Mouse (Mus musculus): ENCODE data around the gene Fam90a1a. TPM values are rescaled to one million over a fixed set of nuclear protein-coding genes. Genes with fewer than 3 reads are reported as not detected.
"Not testable (repeated sequence)": the region's sequence is repeated elsewhere in the genome, so short reads cannot be mapped to it uniquely, and the experiment has no call there.

Fam90a1a gene
- polyA plus RNA-seq (2015; fragmentation: Nextera tagmentation; extraction: Ambion mirVana): not detected in 2 replicates

GRCm38 (mm10) chr8:21958414-21958813 is at the start of gene Fam90a1a:
Gene Fam90a1a, plus strand, starts transcription at chr8:21958714.
- no peak for ATAC-seq
- Histone ChIP-seq H3K27ac (no peak within 1 kb of the TSS), H3K4me2 (replicated peaks) (no peak within 1 kb of the TSS), H3K27me3 (replicated peaks) (no peaks in the 10 kb centered on the region), H3K36me3 (no peaks in the 10 kb centered on the region), H3K9ac (no peak within 1 kb of the TSS), H3K9me3 (no peaks in the 10 kb centered on the region), H3K4me3 (replicated peaks) (no peak within 1 kb of the TSS), H3K4me1 (replicated peaks) (no peaks in the 10 kb centered on the region)
- WGBS: 88% methylated on average over 2 of the region's 2 CpGs

GRCm38 (mm10) chr8:21911931-21912330 is 46.6 kb upstream of the Fam90a1a start:
- no peaks in the 10 kb centered on the region for H3K9me3 ChIP-seq
- H3K4me2 ChIP-seq (replicated peaks): no peak overlapping the region
- WGBS: 24% methylated on average over 1 of the region's 1 CpGs
- H3K27me3 ChIP-seq (replicated peaks): no peaks in the 10 kb centered on the region
- no peak overlapping the region for H3K27ac ChIP-seq
- no peaks in the 10 kb centered on the region for H3K36me3 ChIP-seq
- no peaks in the 10 kb centered on the region for H3K4me1 ChIP-seq (replicated peaks)
- H3K4me3 ChIP-seq (replicated peaks): no peak overlapping the region
- no peak overlapping the region for H3K9ac ChIP-seq
- no peak for ATAC-seq

DNA sequence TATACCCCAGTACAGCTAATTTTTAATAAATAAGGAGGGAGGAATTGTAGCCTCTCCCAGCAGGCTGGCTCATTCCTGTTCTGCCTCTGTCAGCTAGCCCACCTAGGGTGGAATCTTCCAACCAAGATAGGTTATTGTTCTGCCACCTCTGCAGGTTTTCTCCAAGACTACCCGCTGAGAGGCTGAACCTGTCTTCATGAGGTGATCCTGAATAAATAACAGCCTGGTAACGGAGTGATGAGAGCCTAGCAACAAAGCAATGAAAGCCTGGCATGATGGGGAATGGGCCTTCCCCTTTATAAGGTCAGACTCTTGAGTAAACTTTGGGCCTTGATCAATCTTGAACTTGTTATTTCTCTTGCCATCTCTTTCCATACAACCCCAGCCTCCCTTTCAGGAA is 46.0 kb upstream of the Fam90a1a start:
- Histone ChIP-seq H3K4me2 (replicated peaks) (no peak overlapping the region), H3K9ac (no peak overlapping the region), H3K4me1 (replicated peaks) (no peaks in the 10 kb centered on the region), H3K9me3 (no peaks in the 10 kb centered on the region), H3K4me3 (replicated peaks) (no peak overlapping the region), H3K27me3 (replicated peaks) (no peaks in the 10 kb centered on the region), H3K27ac (no peak overlapping the region), H3K36me3 (no peaks in the 10 kb centered on the region)
- no peak for ATAC-seq
- 20% methylated on average over 2 of the region's 2 CpGs for WGBS

- H3K36me3 ChIP-seq: no peaks in the 10 kb centered on the region
- H3K9ac ChIP-seq: no peak overlapping the region
- H3K9me3 ChIP-seq: no peaks in the 10 kb centered on the region
- H3K4me3 ChIP-seq (replicated peaks): no peak overlapping the region
- no peaks in the 10 kb centered on the region for H3K4me1 ChIP-seq (replicated peaks)
- ATAC-seq: no peak
- 84% methylated on average over 3 of the region's 3 CpGs for WGBS
- H3K4me2 ChIP-seq (replicated peaks): no peak overlapping the region
- no peak overlapping the region for H3K27ac ChIP-seq
- H3K27me3 ChIP-seq (replicated peaks): no peaks in the 10 kb centered on the region
These were observed 42.9 kb upstream of the Fam90a1a start for GRCm38 (mm10) chr8:21915625-21916024.

DNA sequence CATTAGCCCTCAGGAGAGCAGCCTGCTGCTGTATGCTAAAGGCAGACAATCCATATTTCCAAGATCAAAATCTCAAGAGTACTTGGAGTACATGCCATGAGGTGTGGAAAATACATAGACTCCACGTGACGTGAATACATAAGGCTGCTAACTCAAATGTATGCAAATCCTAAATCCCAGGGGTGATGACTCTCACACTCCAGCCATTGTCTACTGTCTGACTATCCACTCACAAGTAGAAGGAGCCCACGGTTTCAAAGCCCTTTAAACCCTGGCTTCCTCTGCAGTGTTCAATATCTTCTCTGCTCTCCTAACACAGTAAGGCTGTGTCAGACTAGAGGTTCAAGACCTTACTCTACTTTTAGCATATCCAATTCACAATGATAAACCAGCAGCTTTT is 27.8 kb upstream of the Fam90a1a start:
- H3K9ac ChIP-seq; H3K36me3 ChIP-seq; ATAC-seq; H3K4me2 ChIP-seq (replicated peaks); H3K27me3 ChIP-seq (replicated peaks); H3K4me3 ChIP-seq (replicated peaks); H3K4me1 ChIP-seq (replicated peaks); H3K27ac ChIP-seq; H3K9me3 ChIP-seq: not testable (repeated sequence)
- WGBS: 86% methylated on average over 3 of the region's 3 CpGs

DNA sequence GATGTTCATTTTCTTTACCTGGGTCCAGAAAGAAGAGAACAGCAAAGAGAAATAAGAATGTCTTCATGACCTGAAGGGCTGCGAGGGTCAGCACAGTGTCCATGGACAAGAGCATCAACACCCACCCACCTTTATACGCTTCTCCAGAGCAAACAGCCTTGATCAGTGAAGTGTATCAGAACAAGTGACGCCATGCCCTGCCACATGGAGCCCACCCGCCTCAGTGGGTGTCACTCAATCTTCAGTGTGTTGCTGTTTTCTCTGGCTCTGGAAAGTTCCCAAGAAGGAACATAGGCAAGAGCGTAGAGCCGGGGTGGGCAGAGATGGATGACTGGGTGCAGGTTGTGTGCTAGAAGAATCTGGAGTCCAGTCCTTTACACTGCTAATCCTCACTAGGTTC is 25.9 kb upstream of the Fam90a1a start, which contains the start of gene Defb15:
Gene Defb15, minus strand, starts transcription at position 101 of the 400 bp plus-strand sequence.
- no peak within 1 kb of the TSS for H3K9ac ChIP-seq
- no peak within 1 kb of the TSS for H3K4me2 ChIP-seq (replicated peaks)
- no peaks in the 10 kb centered on the region for H3K27me3 ChIP-seq (replicated peaks)
- 89% methylated on average over 6 of the region's 6 CpGs for WGBS
- H3K27ac ChIP-seq: no peak within 1 kb of the TSS
- no peak within 1 kb of the TSS for H3K4me3 ChIP-seq (replicated peaks)
- H3K36me3 ChIP-seq: no peaks in the 10 kb centered on the region
- H3K9me3 ChIP-seq: no peaks in the 10 kb centered on the region
- no peaks in the 10 kb centered on the region for H3K4me1 ChIP-seq (replicated peaks)
- ATAC-seq: no peak

DNA sequence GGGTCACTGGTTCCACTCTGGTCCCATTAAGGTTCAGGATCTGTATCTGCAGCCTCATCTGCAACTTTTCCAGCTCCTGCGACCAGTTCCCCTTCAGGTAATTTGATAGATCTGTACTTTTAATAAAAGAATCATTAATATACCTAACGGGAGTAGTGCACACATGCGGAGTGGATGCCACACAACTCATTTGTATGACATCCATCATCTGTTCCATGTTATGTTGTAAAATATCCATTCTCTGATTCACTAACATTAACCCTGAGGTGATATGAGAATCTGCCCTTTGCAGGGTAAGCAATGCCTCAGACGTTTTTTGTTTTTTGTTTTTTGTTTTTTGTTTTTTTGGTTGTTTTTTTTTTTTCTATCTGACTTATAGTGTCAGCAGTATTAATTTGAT is 20.5 kb upstream of the Fam90a1a start, which contains the start of gene Defb35:
Gene Defb35, plus strand, starts transcription at position 301 of the 400 bp plus-strand sequence.
- not testable (repeated sequence) for H3K9ac ChIP-seq; H3K4me2 ChIP-seq (replicated peaks); H3K27ac ChIP-seq; H3K4me1 ChIP-seq (replicated peaks); H3K27me3 ChIP-seq (replicated peaks); H3K9me3 ChIP-seq; H3K4me3 ChIP-seq (replicated peaks); H3K36me3 ChIP-seq; ATAC-seq
- WGBS: 86% methylated on average over 4 of the region's 4 CpGs

DNA sequence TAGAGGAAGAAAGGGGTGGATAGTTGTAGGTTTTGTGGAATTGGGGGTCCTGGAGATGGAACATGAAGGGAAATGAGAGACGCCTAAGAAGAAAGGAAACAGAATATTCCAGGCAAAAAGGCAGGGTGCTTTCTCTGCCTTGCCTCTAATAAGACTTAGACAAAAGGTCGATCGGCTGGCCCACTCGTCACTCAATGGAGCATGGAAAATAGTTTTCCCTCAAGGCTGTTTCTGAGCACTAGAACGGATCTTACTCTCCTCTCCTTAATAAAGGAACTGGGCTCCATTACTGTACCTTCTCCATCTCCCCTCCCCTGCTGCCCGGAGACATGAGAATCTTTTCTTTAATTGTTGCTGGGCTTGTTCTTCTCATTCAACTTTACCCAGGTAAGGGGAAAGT is 12.1 kb upstream of the Fam90a1a start, which contains the start of gene Defb13:
Gene Defb13, plus strand, starts transcription at position 301 of the 400 bp plus-strand sequence.
- Histone ChIP-seq H3K4me2 (replicated peaks) (no peak within 1 kb of the TSS), H3K9ac (no peak within 1 kb of the TSS), H3K4me3 (replicated peaks) (no peak within 1 kb of the TSS), H3K27ac (no peak within 1 kb of the TSS), H3K9me3 (no peaks in the 10 kb centered on the region), H3K4me1 (replicated peaks) (no peaks in the 10 kb centered on the region), H3K27me3 (replicated peaks) (no peaks in the 10 kb centered on the region), H3K36me3 (no peaks in the 10 kb centered on the region)
- WGBS: 82% methylated on average over 6 of the region's 6 CpGs
- ATAC-seq: no peak

GRCm38 (mm10) chr8:21947311-21948017 is 11.1 kb upstream of the Fam90a1a start:
- Histone ChIP-seq H3K4me1 (replicated peaks) (no peaks in the 10 kb centered on the region), H3K9me3 (no peaks in the 10 kb centered on the region), H3K4me2 (replicated peaks) (no peak overlapping the region), H3K9ac (no peak overlapping the region), H3K4me3 (replicated peaks) (no peak overlapping the region), H3K27ac (no peak overlapping the region), H3K27me3 (replicated peaks) (no peaks in the 10 kb centered on the region), H3K36me3 (no peaks in the 10 kb centered on the region)
- no peak for ATAC-seq
- WGBS: 69% methylated on average over 9 of the region's 9 CpGs

DNA sequence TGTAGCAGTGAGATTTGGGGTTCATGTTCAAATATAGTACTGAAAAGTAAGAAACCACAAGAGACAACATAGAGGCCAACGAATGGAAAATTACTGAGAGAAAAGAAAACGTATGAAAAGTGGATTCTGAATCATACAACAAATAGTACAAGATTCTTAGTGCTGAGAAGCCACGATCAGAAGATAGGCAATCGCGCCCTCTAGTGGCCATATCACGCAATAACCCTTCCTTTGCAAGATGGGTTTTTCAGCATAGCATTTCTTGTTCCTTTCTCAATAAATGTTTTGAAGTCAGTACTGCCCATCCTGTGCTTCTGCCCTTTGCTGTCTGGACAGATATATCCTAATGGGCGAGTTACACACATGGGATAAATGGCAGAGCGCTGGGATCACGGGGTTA is 3.2 kb upstream of the Fam90a1a start:
- Histone ChIP-seq H3K36me3 (no peaks in the 10 kb centered on the region), H3K4me2 (replicated peaks) (no peak overlapping the region), H3K9me3 (no peaks in the 10 kb centered on the region), H3K27ac (no peak overlapping the region), H3K4me1 (replicated peaks) (no peaks in the 10 kb centered on the region), H3K4me3 (replicated peaks) (no peak overlapping the region), H3K9ac (no peak overlapping the region), H3K27me3 (replicated peaks) (no peaks in the 10 kb centered on the region)
- WGBS: 10% methylated on average over 9 of the region's 9 CpGs
- no peak for ATAC-seq

- Histone ChIP-seq H3K9me3 (no peaks in the 10 kb centered on the region), H3K27ac (no peak overlapping the region), H3K9ac (no peak overlapping the region), H3K4me1 (replicated peaks) (no peaks in the 10 kb centered on the region), H3K4me3 (replicated peaks) (no peak overlapping the region), H3K36me3 (no peaks in the 10 kb centered on the region), H3K27me3 (replicated peaks) (no peaks in the 10 kb centered on the region), H3K4me2 (replicated peaks) (no peak overlapping the region)
- no peak for ATAC-seq
- WGBS: 90% methylated on average over 3 of the region's 3 CpGs
These were observed 2.2 kb upstream of the Fam90a1a start for GRCm38 (mm10) chr8:21956336-21956735.

- no peak overlapping the region for H3K9ac ChIP-seq
- no peaks in the 10 kb centered on the region for H3K4me1 ChIP-seq (replicated peaks)
- 79% methylated on average over 1 of the region's 1 CpGs for WGBS
- no peaks in the 10 kb centered on the region for H3K27me3 ChIP-seq (replicated peaks)
- H3K36me3 ChIP-seq: no peaks in the 10 kb centered on the region
- no peak overlapping the region for H3K4me2 ChIP-seq (replicated peaks)
- ATAC-seq: no peak
- H3K4me3 ChIP-seq (replicated peaks): no peak overlapping the region
- H3K9me3 ChIP-seq: no peaks in the 10 kb centered on the region
- no peak overlapping the region for H3K27ac ChIP-seq
These were observed 8.1 kb downstream of the Fam90a1a start for GRCm38 (mm10) chr8:21966646-21967045.

- no peaks in the 10 kb centered on the region for H3K4me1 ChIP-seq (replicated peaks)
- ATAC-seq: no peak
- no peak within 1 kb of the TSS for H3K4me3 ChIP-seq (replicated peaks)
- H3K9me3 ChIP-seq: no peaks in the 10 kb centered on the region
- H3K27me3 ChIP-seq (replicated peaks): no peaks in the 10 kb centered on the region
- no peak within 1 kb of the TSS for H3K4me2 ChIP-seq (replicated peaks)
- no peak within 1 kb of the TSS for H3K9ac ChIP-seq
- no peak within 1 kb of the TSS for H3K27ac ChIP-seq
- no peaks in the 10 kb centered on the region for H3K36me3 ChIP-seq
- whole genome bisulfite sequencing: 76% methylated on average over 3 of the region's 3 CpGs
These were observed 11.0 kb downstream of the Fam90a1a start, which contains the start of gene Ccdc70 for GRCm38 (mm10) chr8:21969475-21969874. Gene Ccdc70, plus strand, starts transcription at chr8:21969775.
